Mouse (Mus musculus) urinary bladder, postnatal 10 days (tissue): Measurements from ENCODE around the gene Spem2.

ENCODE experiments used
- DNase-seq: peaks from one replicate; pipeline ENCODE4 v3.0.0; 2022; ENCODE audit warnings: low spot score

Spem2 gene

DNA sequence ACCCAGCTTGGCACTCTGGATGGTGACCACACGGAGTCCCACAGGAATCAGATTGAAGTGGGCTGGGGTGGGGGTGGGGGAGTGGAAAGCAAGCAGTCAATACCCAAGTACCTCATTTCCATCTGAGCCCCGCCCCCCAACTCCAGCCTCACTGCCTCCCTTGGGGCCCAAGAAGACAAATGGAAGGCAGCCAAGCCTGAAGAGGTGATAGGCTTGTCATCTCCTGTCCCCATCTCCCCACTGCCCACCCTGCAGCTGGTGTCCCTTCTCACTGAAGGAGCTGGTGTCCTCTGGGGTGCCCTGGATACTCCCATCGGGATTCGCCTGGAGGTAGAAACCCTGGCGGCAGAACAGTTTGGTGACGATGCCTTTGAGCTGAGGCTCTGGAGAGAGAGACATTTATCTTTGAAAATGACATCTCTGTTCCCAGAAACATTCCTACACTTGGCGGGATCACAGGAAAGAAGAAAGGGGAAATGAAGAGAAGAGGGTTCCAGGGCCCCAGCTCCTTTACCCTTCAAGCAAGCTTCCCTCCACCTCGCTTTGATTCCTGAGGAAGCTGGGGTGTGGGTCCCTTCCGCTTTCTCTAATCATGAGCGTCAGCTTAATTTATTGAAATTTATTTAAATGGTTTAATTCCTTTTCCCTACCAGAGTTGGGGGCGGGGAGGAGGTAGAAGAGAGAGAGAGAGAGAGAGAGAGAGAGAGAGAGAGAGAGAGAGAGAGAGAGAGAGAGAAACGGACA is 18.7 kb downstream of the Spem2 start:
- no peak for DNase-seq

DNA sequence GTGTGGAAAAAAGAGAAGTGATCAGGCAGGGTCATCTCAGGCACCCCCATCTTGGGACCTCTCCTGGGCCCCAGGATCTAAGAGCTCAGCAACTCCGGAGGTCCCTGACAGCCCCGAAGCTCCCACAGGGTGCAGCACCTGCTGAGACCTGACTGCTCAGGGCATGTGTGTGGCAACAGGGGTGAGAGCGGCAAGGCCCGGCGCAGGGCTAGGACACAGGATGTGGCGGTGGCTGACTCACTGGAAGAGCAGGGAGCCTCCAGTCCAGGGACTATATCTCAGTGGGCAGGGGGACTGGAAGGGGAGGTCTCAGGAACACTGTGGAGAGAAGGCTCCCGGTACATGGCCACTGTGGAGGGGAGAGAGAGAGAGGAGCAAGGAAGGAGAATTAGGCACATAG is 20.3 kb downstream of the Spem2 start:
- DNase-seq = no peak

DNA sequence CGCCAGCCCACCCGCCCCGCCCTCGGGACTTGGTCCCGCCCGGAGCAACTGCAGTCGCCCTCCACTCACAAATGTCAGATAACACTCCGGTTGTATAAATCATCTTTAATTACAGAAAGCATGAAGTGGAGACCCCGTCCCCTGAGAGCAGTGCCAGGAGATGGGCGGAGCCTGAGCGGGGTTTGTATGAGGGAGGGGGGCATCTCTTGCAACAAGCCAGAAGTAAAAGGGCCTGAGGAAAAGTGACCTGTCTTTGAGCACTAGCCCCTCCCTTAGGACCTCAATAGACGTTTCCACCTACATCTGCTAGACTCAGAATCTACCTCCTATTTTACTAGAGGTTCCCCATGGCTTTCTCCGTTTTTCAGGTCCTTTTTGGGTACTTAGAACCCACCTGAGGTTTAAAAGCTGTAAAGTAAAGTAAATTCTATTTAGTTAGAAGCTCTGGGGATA is 22.3 kb downstream of the Spem2 start:
- DNase-seq = no peak

DNA sequence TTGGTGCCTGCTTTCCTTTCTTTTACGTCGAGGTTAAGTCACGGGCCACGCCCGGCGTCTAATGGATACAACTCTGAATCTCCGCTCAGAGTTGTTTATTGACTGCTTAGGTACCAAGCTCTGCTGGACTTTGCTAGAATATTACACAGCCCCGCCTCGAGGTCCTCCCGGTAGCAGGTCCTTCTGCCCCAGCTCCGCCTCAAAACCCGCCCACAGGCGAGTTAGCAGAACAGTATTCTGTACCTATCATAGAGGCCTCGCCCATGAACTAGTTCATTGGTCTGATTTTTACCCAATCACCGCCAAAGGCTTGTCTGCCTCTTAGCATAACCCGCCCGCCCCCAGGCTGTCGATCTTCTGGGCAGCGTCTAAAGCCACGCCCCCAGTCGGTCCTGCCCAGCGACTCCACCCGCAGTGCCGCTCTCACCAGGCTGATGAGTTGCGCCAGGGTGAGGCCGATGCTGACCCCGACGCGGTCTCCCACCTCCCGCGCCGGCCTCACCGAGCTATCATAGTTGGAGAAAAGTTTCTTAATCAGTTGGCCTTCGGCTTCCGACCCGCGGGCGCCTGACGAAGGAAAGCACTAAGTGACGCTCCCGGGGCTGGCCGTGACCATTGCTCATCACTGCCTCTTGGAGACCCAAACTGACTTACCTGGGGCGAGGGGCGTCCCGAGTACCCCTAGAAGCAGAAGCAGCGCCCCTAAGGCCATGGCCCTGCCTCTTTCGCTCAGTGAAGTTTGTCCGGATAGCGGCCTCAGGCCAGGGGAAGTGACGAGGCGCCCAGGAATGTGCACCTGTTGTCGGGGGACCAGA is 22.9 kb downstream of the Spem2 start, which contains the start of gene Chrnb1:
Gene Chrnb1 (minus strand): TSS at position 776 of the 815 bp plus-strand sequence.
- peak; percentile 78 for DNase-seq

DNA sequence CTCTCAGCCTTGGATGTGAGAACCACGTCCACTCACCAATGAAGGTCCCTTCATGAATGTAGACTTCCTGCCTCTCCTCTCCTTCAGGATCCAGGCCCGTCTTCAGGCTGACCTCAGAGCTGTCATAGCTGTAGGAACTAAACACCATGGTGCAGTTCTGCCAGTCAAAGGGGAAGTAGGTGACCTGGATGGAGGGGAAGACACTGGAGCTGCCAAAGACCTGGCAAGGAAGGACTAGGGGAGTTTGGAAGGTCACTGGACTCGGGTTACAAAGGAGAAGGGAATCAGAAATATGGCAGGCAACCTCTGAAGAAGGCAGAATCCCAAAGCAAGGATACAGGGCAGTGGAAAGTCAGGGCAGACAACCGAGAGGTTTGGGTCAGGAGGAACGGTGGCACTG is 24.8 kb downstream of the Spem2 start:
- no peak for DNase-seq

DNA sequence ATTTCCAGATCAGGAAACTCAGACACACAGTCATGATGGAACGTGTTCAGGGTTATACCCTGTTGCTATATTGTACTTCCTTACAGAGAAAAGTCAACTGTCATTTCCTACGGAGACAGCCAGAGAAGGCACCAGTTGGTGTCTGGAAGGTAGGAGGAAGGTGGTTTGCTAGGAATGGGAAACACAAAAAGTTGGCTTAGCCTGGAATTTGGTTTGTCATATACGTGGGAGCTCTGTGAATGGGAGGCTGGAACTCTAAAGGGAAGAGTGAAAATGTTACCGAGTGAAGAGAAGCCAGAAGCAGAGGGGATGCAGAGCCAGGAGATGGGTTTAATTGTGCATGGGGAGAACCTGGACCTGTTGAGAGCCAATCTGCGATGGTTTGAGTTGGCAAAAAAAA is 26.8 kb downstream of the Spem2 start:
- DNase-seq = no peak

DNA sequence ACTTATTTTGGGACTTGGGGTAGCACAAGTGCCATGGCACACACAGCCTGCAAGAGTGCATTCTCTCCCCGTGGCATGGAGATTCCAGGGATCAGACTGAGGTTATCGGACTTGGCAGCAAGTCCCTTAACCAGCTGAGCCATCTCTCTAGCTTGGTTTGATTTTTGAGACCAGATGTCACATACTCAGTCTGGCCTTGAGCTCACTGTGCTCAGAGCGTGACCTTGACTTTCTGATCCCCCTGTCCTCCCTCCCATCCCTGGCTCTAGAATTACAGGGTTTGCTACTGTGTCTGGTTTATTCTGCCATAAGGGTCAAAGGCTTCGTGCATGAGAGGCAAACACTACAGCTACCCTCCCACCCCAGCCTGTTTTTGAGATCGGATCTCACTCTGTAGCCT is 28.8 kb downstream of the Spem2 start:
- DNase-seq = no peak

DNA sequence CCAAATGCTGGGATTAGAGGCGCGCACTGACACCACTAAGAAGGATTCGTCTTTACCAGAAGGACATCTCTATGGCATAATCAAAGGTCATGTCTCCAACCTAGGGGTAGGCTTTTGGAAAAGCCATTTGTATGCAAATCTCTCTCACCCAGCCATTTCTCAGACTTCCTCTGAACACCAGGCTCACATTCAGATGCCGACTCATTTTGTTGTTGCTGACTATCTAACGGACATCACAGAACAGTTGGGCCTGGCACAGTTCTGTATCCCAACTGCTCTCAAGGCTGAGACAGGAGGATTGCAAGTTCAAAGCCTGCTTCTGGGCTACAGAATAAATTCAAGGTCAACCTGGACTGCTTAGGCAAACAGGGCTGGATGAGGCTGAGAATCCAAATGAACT is 31.0 kb downstream of the Spem2 start:
- DNase-seq = no peak

DNA sequence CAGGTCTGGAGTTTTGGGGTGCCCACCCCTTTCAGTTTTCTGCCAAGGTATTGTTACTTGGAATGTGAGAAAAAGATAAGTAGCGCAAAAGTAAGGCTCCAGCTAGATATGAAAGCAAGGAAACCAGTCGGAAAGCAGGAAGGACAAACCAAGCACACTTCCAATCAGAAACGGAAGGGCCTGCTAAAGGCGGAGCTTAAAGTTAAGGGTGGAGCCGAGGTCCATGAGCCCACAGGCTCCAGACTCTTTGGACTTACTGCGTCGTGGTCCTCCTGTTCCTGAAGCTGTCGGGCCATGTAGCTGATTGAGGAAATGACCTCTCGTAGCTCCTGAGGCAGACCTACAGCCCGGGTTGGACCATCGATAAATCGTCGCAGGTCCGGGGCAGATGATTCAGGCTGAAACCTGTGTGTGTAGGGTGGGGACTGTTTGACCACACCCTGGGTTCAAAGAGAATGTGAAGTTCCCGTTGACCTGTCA is 33.4 kb downstream of the Spem2 start:
- DNase-seq = no peak

DNA sequence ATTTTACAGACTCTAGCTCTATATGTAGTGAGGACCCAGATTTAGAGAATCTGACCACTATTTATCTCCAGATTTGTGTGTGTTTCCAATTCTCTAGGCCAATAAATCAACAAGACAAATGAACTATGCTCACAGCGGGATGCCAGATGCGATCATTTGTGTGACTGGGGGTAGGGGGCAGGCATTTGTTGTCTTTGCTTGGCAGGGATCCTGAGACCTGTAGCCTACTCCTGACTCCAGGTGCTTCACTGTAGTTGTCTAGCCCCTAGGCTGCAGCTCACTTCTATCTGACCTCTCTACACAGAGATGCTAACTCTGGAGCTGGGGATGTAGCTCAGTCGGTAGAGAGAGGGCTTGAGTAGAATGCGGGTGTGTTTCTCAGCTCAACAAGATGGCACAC is 36.4 kb downstream of the Spem2 start:
- no peak for DNase-seq

DNA sequence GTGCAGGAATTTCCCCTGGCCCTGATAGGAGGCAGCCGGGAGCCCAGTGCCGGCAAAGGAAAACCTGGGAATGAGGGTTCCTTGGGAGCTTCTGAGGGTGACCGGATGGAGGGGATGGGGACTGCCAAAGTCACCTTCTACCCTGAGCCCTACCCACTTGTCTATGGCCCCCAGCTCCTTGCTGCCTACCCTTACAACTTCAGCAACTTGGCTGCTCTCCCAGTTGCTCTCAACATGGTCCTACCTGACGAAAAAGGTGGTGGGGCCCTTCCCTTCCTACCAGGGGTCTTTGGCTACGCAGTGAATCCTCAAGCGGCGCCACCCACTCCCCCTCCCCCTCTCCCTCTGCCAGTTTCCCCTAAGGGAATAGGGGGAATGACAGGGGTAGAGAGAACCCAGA is 39.3 kb downstream of the Spem2 start:
- DNase-seq = no peak

DNA sequence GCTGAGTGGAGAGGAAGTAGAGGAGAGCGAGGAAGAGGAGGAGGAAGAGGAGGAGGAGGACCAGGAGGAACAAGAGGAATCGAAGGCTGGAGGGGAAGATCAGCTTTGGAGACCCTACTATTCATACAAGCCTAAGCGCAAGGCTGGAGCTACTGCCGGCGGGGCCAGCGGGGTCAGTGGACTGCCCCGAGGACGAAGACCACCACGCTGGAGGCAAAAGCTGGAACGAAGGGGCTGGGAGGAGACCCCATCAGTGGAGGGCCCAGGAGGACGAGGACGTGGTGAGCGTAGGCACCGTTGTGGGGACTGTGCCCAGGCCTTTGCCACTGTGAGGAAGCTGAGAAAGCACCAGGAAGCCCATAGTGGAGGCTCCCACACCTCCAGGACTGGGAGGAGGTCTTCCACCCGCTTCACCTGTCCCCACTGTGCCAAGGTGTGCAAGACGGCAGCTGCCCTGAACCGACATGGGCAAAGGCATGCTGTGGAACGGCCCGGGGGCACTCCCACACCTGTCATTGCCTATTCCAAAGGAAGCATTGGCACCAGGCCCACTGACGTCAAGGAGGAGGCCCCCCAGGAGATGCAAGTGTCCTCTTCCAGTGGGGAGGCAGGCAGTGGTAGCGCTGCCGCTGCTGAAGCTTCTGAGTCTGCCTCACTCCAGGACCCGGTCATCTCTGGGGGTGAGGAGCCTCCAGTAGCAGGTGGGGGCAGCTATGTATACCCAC is 39.8 kb downstream of the Spem2 start:
- no peak for DNase-seq

DNA sequence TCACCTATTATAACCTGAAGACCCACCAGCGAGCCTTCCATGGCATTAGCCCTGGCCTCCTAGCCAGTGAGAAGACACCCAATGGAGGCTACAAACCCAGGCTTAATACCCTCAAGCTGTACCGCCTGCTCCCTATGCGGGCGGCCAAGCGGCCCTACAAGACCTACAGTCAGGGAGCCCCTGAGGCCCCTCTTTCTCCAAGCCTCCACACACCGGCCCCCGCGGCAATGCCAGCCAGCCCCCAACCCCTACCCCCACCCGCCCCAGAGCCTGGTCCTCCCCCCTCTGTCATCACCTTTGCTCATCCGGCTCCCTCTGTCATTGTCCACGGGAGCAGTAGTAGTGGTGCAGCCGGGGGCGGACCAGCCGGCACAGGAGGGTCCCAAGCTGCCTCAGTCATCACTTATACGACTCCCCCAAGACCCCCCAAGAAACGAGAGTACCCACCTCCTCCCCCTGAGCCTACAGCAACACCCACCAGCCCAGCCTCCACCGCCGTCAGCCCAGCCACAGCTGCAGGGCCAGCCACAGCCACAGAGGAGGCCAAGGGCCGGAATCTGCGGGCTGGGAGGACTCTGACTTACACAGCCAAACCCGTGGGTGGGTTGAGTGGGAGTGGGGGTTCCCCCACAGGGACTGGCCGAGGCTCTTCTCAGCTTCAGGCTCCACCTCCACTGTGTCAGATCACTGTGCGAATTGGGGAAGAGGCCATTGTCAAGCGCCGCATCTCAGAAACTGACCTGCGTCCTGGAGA is 40.6 kb downstream of the Spem2 start:
- DNase-seq = no peak

DNA sequence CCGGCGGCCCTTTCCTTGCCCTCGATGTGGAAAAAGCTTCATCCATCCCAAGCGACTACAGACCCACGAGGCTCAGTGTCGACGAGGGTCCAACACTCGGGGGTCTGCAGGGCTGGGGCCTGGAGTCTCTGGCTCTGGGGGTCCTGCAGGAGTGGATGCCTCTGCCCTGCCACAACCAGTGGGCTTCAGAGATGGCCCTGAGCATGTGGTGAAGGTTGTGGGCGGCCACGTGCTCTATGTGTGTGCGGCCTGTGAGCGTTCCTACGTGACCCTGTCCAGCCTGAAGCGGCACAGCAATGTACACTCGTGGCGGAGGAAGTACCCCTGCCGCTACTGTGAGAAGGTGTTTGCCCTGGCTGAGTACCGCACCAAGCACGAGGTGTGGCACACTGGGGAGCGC is 41.8 kb downstream of the Spem2 start:
- no peak for DNase-seq

DNA sequence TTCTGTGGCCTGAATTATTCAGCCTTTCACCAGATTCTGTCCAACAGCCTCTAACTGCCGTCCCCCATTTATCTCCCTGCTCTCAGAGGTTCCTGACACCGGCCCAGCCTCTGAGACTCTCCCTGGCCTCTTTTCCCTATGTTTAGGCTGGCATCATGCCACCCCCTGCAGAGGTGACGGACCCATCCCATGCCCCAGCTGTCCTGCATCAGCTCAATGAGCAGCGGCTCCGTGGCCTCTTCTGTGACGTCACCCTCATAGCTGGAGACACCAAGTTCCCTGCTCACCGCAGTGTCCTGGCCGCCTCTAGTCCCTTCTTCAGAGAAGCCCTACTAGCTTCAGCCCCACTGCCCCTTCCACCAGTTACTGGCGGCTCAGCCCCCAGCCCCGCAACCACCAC is 42.5 kb downstream of the Spem2 start:
- DNase-seq = no peak

DNA sequence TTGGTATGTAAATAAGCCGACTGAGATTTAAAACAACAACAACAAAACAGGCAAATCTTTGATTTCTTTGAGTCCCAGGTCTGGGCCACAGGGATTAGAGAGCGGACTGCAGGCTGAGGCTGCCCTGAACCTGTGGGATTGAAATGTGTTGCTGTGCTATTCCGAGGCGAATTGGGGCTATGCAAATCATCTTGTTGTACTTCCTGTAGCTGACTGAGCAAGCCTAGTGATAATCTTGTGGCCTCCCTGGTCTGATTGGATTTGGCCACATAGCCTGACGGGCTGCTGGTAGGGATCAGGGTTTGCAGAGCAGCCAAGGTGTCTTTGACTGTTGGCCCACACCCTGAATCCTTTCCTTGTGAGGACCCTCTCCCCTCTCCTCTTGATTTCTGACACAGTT is 43.3 kb downstream of the Spem2 start:
- DNase-seq = no peak

DNA sequence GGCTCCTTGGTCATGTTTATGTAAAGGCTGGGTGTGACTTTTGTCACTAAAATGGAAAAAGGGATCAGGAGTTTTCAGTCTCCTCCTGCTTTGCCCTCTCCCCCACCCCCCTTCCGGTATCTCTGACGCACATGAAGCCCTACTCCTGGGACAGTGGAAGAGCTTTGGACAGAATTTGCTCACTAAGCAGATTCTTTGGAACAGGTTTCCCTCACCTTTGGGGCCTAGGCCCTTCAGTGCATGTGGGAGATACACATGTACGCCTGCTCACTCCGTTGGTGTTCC is 50.7 kb downstream of the Spem2 start:
- no peak for DNase-seq

DNA sequence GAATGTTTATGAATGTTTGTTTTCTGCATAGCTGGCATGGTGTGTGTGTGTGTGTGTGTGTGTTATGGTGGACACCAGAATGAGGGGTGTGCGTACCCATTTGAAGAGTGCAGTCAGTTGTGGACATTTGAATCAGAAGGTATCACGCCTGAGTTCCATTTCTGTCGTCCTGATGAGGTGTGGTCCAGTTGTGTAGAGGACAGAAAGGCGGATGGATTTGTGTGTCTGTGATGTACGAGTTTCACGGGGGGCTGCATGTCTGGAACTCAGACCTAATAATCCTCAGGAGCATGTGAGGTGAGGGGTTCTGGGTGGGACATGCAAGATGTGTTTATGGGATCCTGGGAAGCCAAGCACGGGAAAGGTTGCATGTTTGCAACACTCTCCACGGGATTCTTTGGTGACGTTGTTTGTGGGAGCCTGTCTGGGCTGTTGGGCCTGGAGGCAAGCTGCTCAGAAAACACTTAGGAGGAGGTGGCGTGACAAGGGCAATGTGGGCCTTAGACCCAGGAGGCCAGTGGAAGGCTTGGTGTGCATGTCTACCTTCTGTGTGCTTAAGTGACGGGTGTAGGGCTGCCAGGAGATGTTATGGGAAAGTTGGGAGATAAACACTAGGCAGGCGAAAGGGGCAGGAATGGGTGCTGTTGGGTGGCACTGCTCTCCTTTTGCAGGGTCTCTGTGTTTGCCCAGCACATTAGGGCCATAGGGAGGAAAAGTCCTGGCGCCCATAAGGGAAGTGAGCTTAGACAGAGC is 51.2 kb downstream of the Spem2 start:
- DNase-seq = no peak
